Mouse (Mus musculus): ENCODE results near the gene Gm11397. TPM values are rescaled to one million over a fixed set of nuclear protein-coding genes. Genes with fewer than 3 reads are reported as not detected.
"Not testable (repeated sequence)": the region's sequence is repeated elsewhere in the genome, so short reads cannot be mapped to it uniquely, and the experiment has no call there.

Gene Gm11397
- not detected in 2 replicates for polyA plus RNA-seq (2012; ENCODE audit: insufficient read depth, insufficient read length, low replicate concordance, missing spikeins)

- 89% methylated on average over 2 of the region's 2 CpGs for WGBS
- not testable (repeated sequence) for H3K4me3 ChIP-seq (ENCODE audit: insufficient read depth, low read depth, low read length); H3K27ac ChIP-seq (ENCODE audit: insufficient read depth, low read depth, low read length); H3K4me1 ChIP-seq (ENCODE audit: control insufficient read depth, insufficient read depth, low read length)
Observed at GRCm38 (mm10) chr13:33395461-33395860, at the start of gene Gm11397. TSS of gene Gm11397 (plus strand) at chr13:33395761.

- H3K27ac ChIP-seq (ENCODE audit: insufficient read depth, low read depth, low read length); H3K4me3 ChIP-seq (ENCODE audit: insufficient read depth, low read depth, low read length); H3K4me1 ChIP-seq (ENCODE audit: control insufficient read depth, insufficient read depth, low read length): not testable (repeated sequence)
- WGBS = 100% methylated on average over 1 of the region's 1 CpGs
Observed at GRCm38 (mm10) chr13:33356666-33357065, 38.9 kb upstream of the Gm11397 start.

DNA sequence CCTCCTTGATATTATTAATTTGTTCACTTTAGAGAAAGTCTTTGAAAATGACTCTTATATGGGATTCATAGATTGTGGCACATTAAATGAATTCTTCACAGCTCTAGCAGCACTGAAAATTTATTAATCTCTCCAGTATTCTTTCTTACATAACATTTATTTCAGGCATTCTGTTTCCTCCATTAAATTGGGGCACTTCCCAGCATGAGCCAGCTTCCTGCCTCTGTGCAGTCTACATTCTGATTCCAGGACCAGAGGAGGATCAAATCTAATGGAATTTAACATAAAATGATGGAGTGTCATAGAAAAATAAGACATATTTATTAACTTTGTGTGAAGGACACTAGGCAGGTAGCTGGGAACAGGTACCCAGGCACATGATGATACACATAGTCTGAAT lies 37.2 kb downstream of the Gm11397 start:
- H3K27ac ChIP-seq (ENCODE audit: insufficient read depth, low read depth, low read length); H3K4me1 ChIP-seq (ENCODE audit: control insufficient read depth, insufficient read depth, low read length); H3K4me3 ChIP-seq (ENCODE audit: insufficient read depth, low read depth, low read length): not testable (repeated sequence)

Other genes starting within 250 kb of the Gm11397 start
- not detected in 2 replicates for gene Serpinb9c, start 236.0 kb upstream of the Gm11397 start, polyA plus RNA-seq (2012; ENCODE audit: insufficient read depth, insufficient read length, low replicate concordance, missing spikeins)
- not detected in 2 replicates for gene Serpinb9d, start 202.8 kb upstream of the Gm11397 start, polyA plus RNA-seq (2012; ENCODE audit: insufficient read depth, insufficient read length, low replicate concordance, missing spikeins)
- gene Serpinb9e, start 146.1 kb upstream of the Gm11397 start, polyA plus RNA-seq (2012; ENCODE audit: insufficient read depth, insufficient read length, low replicate concordance, missing spikeins) = not detected in 2 replicates
- not detected in 2 replicates for gene Serpinb9f, start 71.7 kb upstream of the Gm11397 start, polyA plus RNA-seq (2012; ENCODE audit: insufficient read depth, insufficient read length, low replicate concordance, missing spikeins)
- not detected in 2 replicates for gene Serpinb9g, start 89.0 kb downstream of the Gm11397 start, polyA plus RNA-seq (2012; ENCODE audit: insufficient read depth, insufficient read length, low replicate concordance, missing spikeins)